In the genomic region with DNA sequence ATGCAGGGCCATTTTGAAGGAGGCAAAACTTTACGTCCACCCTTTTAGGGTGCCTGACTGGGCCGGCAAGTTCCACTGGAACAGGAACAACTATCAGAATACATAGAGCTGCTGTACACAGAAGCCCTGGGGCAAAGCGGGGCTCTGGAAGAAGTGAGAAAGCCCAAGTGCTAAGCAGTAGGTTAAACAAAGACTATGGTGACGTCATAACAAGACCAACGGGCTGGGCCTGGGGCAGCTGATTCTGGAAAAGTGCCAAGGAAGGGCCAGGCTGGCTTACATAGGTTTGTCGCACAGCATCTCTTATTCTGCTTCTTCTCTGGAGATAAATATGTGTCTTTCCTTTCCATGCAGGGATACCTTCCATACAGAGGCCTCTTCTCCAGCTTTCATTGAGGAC, we compare ENCODE assay signal across 1 mouse cellular context.
A peak's percentile ranks its signal among the peaks of the same experiment; 100 is the strongest.
TF ChIP-seq lines count a peak whose summit lies in the region.

No protein-coding gene starts in this region.

TF ChIP-seq in CH12.LX, 34 proteins besides CTCF, POLR2A, EP300 and RAD21 (continued from another document):
- TF ChIP-seq USF2 (conservative IDR thresholded peaks at IDR 0.05; ENCODE audit: low read depth, low read length) (no peak), CHD2 (IDR thresholded peaks at IDR 0.05; ENCODE audit: low read length) (no peak), ETS1 (conservative IDR thresholded peaks at IDR 0.05; ENCODE audit: low read depth, low read length) (peak; percentile 49; the same call in 1 of the 2 replicates), MXI1 (IDR thresholded peaks at IDR 0.05; ENCODE audit: low read depth, low read length) (no peak), E2F4 (IDR thresholded peaks at IDR 0.05; ENCODE audit: insufficient replicate concordance, low read depth, low read length) (no peak), JUN (IDR thresholded peaks at IDR 0.05; ENCODE audit: insufficient read depth, low read depth, low read length) (peak; percentile 76), ZKSCAN1 (IDR thresholded peaks at IDR 0.05; ENCODE audit: borderline replicate concordance, low read depth, low read length) (no peak), NELFE (IDR thresholded peaks at IDR 0.05; ENCODE audit: low read depth, low read length) (no peak), PAX5 (IDR thresholded peaks at IDR 0.05; ENCODE audit: low read length) (no peak), NRF1 (IDR thresholded peaks at IDR 0.05; ENCODE audit: low read depth, low read length) (no peak), CHD1 (IDR thresholded peaks at IDR 0.05; ENCODE audit: low read depth, low read length) (no peak), MAX (IDR thresholded peaks at IDR 0.05; ENCODE audit: low read length) (no peak), BHLHE40 (IDR thresholded peaks at IDR 0.05; ENCODE audit: low read depth, low read length) (no peak; the same call in 1 of the 2 replicates), TBP (conservative IDR thresholded peaks at IDR 0.05; ENCODE audit: low read depth, low read length) (no peak)
